Mouse (Mus musculus): ENCODE data around the gene Padi3. TPM values are rescaled to one million over a fixed set of nuclear protein-coding genes. Genes with fewer than 3 reads are reported as not detected.
A peak's percentile ranks its signal among the peaks of the same experiment; 100 is the strongest.

Gene Padi3
- total RNA-seq, 1 experiment from 2014 or later = not detected

- no peak for ATAC-seq (replicated peaks; ENCODE audit: insufficient number of reproducible peaks, low FRiP score, low TSS enrichment, poor library complexity, severe bottlenecking)
These were observed 15.5 kb upstream of the Padi3 start for GRCm38 (mm10) chr4:140825942-140826341.

GRCm38 (mm10) chr4:140821988-140822387 is 11.5 kb upstream of the Padi3 start:
- 0 out of 2 replicates have a peak, but pooled peaks have one; percentile 24 for ATAC-seq (replicated peaks; ENCODE audit: insufficient number of reproducible peaks, low FRiP score, low TSS enrichment, poor library complexity, severe bottlenecking)

GRCm38 (mm10) chr4:140817413-140817812 is 7.0 kb upstream of the Padi3 start:
- ATAC-seq (replicated peaks; ENCODE audit: insufficient number of reproducible peaks, low FRiP score, low TSS enrichment, poor library complexity, severe bottlenecking) = no peak

- ATAC-seq (replicated peaks; ENCODE audit: insufficient number of reproducible peaks, low FRiP score, low TSS enrichment, poor library complexity, severe bottlenecking) = no peak
These were observed 5.8 kb upstream of the Padi3 start for GRCm38 (mm10) chr4:140815996-140816917.

GRCm38 (mm10) chr4:140815496-140815895 is 5.0 kb upstream of the Padi3 start:
- no peak for ATAC-seq (replicated peaks; ENCODE audit: insufficient number of reproducible peaks, low FRiP score, low TSS enrichment, poor library complexity, severe bottlenecking)

GRCm38 (mm10) chr4:140814241-140815225 is 4.1 kb upstream of the Padi3 start:
- ATAC-seq (replicated peaks; ENCODE audit: insufficient number of reproducible peaks, low FRiP score, low TSS enrichment, poor library complexity, severe bottlenecking) = peak; percentile 61; the same call in 1 of the 2 replicates

GRCm38 (mm10) chr4:140813358-140814185 is 3.1 kb upstream of the Padi3 start:
- ATAC-seq (replicated peaks; ENCODE audit: insufficient number of reproducible peaks, low FRiP score, low TSS enrichment, poor library complexity, severe bottlenecking) = no peak

- no peak for ATAC-seq (replicated peaks; ENCODE audit: insufficient number of reproducible peaks, low FRiP score, low TSS enrichment, poor library complexity, severe bottlenecking)
These were observed 2.2 kb upstream of the Padi3 start for GRCm38 (mm10) chr4:140812609-140813008.

GRCm38 (mm10) chr4:140812191-140812590 is 1.7 kb upstream of the Padi3 start:
- no peak for ATAC-seq (replicated peaks; ENCODE audit: insufficient number of reproducible peaks, low FRiP score, low TSS enrichment, poor library complexity, severe bottlenecking)

GRCm38 (mm10) chr4:140809118-140809517 is 1.3 kb downstream of the Padi3 start:
- ATAC-seq (replicated peaks; ENCODE audit: insufficient number of reproducible peaks, low FRiP score, low TSS enrichment, poor library complexity, severe bottlenecking) = no peak

GRCm38 (mm10) chr4:140804601-140805000 is 5.8 kb downstream of the Padi3 start:
- no peak for ATAC-seq (replicated peaks; ENCODE audit: insufficient number of reproducible peaks, low FRiP score, low TSS enrichment, poor library complexity, severe bottlenecking)

- ATAC-seq (replicated peaks; ENCODE audit: insufficient number of reproducible peaks, low FRiP score, low TSS enrichment, poor library complexity, severe bottlenecking) = no peak
These were observed 9.1 kb downstream of the Padi3 start for GRCm38 (mm10) chr4:140801364-140801763.

- ATAC-seq (replicated peaks; ENCODE audit: insufficient number of reproducible peaks, low FRiP score, low TSS enrichment, poor library complexity, severe bottlenecking) = no peak
These were observed 13.7 kb downstream of the Padi3 start for GRCm38 (mm10) chr4:140796786-140797185.

GRCm38 (mm10) chr4:140794678-140795077 is 15.8 kb downstream of the Padi3 start:
- no peak for ATAC-seq (replicated peaks; ENCODE audit: insufficient number of reproducible peaks, low FRiP score, low TSS enrichment, poor library complexity, severe bottlenecking)

- 0 out of 2 replicates have a peak, but pooled peaks have one; percentile 7 for ATAC-seq (replicated peaks; ENCODE audit: insufficient number of reproducible peaks, low FRiP score, low TSS enrichment, poor library complexity, severe bottlenecking)
These were observed 16.7 kb downstream of the Padi3 start for GRCm38 (mm10) chr4:140793795-140794194.

- no peak for ATAC-seq (replicated peaks; ENCODE audit: insufficient number of reproducible peaks, low FRiP score, low TSS enrichment, poor library complexity, severe bottlenecking)
These were observed 17.9 kb downstream of the Padi3 start for GRCm38 (mm10) chr4:140792584-140792983.

- no peak for ATAC-seq (replicated peaks; ENCODE audit: insufficient number of reproducible peaks, low FRiP score, low TSS enrichment, poor library complexity, severe bottlenecking)
These were observed 19.4 kb downstream of the Padi3 start for GRCm38 (mm10) chr4:140791071-140791470.

GRCm38 (mm10) chr4:140789983-140790382 is 20.5 kb downstream of the Padi3 start:
- no peak for ATAC-seq (replicated peaks; ENCODE audit: insufficient number of reproducible peaks, low FRiP score, low TSS enrichment, poor library complexity, severe bottlenecking)
